Mouse (Mus musculus) adrenal gland, adult (tissue): Measurements from ENCODE around the gene Sox5.

Experiments used
- DNase-seq, 2 experiments: peaks; one replicate each; pipeline ENCODE4 v3.0.0; 2022 to 2023; ENCODE audit warnings: low spot score in 1 of 2; ENCODE audit not compliant: inconsistent age in 2 of 2

Sox5 gene

GRCm38 (mm10) chr6:144781431-144782030 lies at the start of gene Sox5:
TSS of gene Sox5 (minus strand) at chr6:144781977.
- peak; percentile 75 to 93 for DNase-seq

- DNase-seq: no peak
These were observed 43.3 kb upstream of the Sox5 start for GRCm38 (mm10) chr6:144825018-144825602.

- DNase-seq: no peak
These were observed 42.4 kb upstream of the Sox5 start for GRCm38 (mm10) chr6:144824153-144824552.

- peak in 1 of 2 experiments; percentile 53 for DNase-seq
These were observed 40.8 kb upstream of the Sox5 start for GRCm38 (mm10) chr6:144822594-144822993.

GRCm38 (mm10) chr6:144821019-144821418 lies 39.2 kb upstream of the Sox5 start:
- no peak for DNase-seq

GRCm38 (mm10) chr6:144818016-144818415 lies 36.2 kb upstream of the Sox5 start:
- no peak for DNase-seq

GRCm38 (mm10) chr6:144817329-144817932 lies 35.7 kb upstream of the Sox5 start:
- no peak for DNase-seq

- no peak for DNase-seq
These were observed 33.8 kb upstream of the Sox5 start for GRCm38 (mm10) chr6:144815542-144815941.

- peak; percentile 47 to 87 for DNase-seq
These were observed 33.2 kb upstream of the Sox5 start for GRCm38 (mm10) chr6:144814931-144815364.

- peak in 1 of 2 experiments; percentile 67 for DNase-seq
These were observed 22.5 kb upstream of the Sox5 start for GRCm38 (mm10) chr6:144804321-144804720.

GRCm38 (mm10) chr6:144803063-144803462 lies 21.3 kb upstream of the Sox5 start:
- DNase-seq: no peak

GRCm38 (mm10) chr6:144794356-144794755 lies 12.6 kb upstream of the Sox5 start:
- no peak for DNase-seq

- DNase-seq: no peak
These were observed 11.1 kb upstream of the Sox5 start for GRCm38 (mm10) chr6:144792871-144793270.

GRCm38 (mm10) chr6:144783295-144783694 lies 1.5 kb upstream of the Sox5 start:
- DNase-seq: no peak

GRCm38 (mm10) chr6:144782866-144783265 lies 1.1 kb upstream of the Sox5 start:
- DNase-seq: no peak

- DNase-seq: peak; percentile 38 to 78
These were observed 467 bp upstream of the Sox5 start for GRCm38 (mm10) chr6:144782031-144782857.

GRCm38 (mm10) chr6:144780608-144781285 lies 1.0 kb downstream of the Sox5 start:
- DNase-seq: peak; percentile 27 to 83

- DNase-seq: peak; percentile 30 to 60
These were observed 1.7 kb downstream of the Sox5 start for GRCm38 (mm10) chr6:144779945-144780607.

GRCm38 (mm10) chr6:144777356-144778035 lies 4.3 kb downstream of the Sox5 start:
- DNase-seq: peak; percentile 60 to 81

- no peak for DNase-seq
These were observed 8.0 kb downstream of the Sox5 start for GRCm38 (mm10) chr6:144773736-144774135.
